Mouse (Mus musculus) WW6 (cell line): Measurements from ENCODE around the gene Lurap1.

Source experiments
- DNase-seq: peaks from one replicate; pipeline ENCODE4 v3.0.0-alpha.2; 2013; ENCODE audit warnings: low read depth, low spot score

Lurap1 gene

GRCm38 (mm10) chr4:116151238-116151637 lies at the start of gene Lurap1:
TSS of gene Lurap1 (minus strand) at chr4:116151338.
- DNase-seq, result no peak

- no peak for DNase-seq
These were observed 47.3 kb upstream of the Lurap1 start for GRCm38 (mm10) chr4:116198422-116198821.

GRCm38 (mm10) chr4:116193583-116194383 lies 42.6 kb upstream of the Lurap1 start:
- DNase-seq, result no peak

- DNase-seq, result no peak
These were observed 41.2 kb upstream of the Lurap1 start for GRCm38 (mm10) chr4:116192286-116192835.

GRCm38 (mm10) chr4:116185083-116185482 lies 33.9 kb upstream of the Lurap1 start:
- DNase-seq, result no peak

GRCm38 (mm10) chr4:116182745-116183144 lies 31.6 kb upstream of the Lurap1 start:
- peak; percentile 28 for DNase-seq

- DNase-seq, result no peak
These were observed 30.9 kb upstream of the Lurap1 start for GRCm38 (mm10) chr4:116182079-116182478.

- no peak for DNase-seq
These were observed 26.0 kb upstream of the Lurap1 start for GRCm38 (mm10) chr4:116177140-116177539.

- no peak for DNase-seq
These were observed 25.4 kb upstream of the Lurap1 start for GRCm38 (mm10) chr4:116176543-116176988.

GRCm38 (mm10) chr4:116175711-116176542 lies 24.8 kb upstream of the Lurap1 start:
- no peak for DNase-seq

- DNase-seq, result no peak
These were observed 24.0 kb upstream of the Lurap1 start for GRCm38 (mm10) chr4:116175136-116175535.

GRCm38 (mm10) chr4:116174466-116175116 lies 23.5 kb upstream of the Lurap1 start:
- DNase-seq, result no peak

GRCm38 (mm10) chr4:116173752-116174151 lies 22.6 kb upstream of the Lurap1 start:
- no peak for DNase-seq

GRCm38 (mm10) chr4:116173072-116173471 lies 21.9 kb upstream of the Lurap1 start, which contains the start of the genes 1700042G07Rik and Gm49337:
TSS of gene 1700042G07Rik (plus strand) at chr4:116173372.
TSS of gene Gm49337 (plus strand) at chr4:116173384.
- DNase-seq, result no peak

GRCm38 (mm10) chr4:116169353-116169672 lies 18.2 kb upstream of the Lurap1 start:
- DNase-seq, result no peak

- no peak for DNase-seq
These were observed 17.6 kb upstream of the Lurap1 start for GRCm38 (mm10) chr4:116168617-116169352.

GRCm38 (mm10) chr4:116167404-116167803 lies 16.3 kb upstream of the Lurap1 start, which contains the start of gene Tspan1:
TSS of gene Tspan1 (minus strand) at chr4:116167601.
- DNase-seq, result no peak

GRCm38 (mm10) chr4:116165708-116166407 lies 14.7 kb upstream of the Lurap1 start:
- no peak for DNase-seq

- DNase-seq, result no peak
These were observed 13.8 kb upstream of the Lurap1 start for GRCm38 (mm10) chr4:116164759-116165554.
